Mouse (Mus musculus) effector memory CD4-positive, alpha-beta T cell, adult 5 months (primary cell): ENCODE measurements around the gene Bhlhe23. TPM values are rescaled to one million over a fixed set of nuclear protein-coding genes. Genes with fewer than 3 reads are reported as not detected.

Source experiments
- polyA plus RNA-seq: library from polyadenylated mRNA; unstranded; fragments of 100-300 nt; shearing (Covaris generic); gene quantifications from one replicate; pipeline ENCODE4 v1.2.1, GENCODE M21; 2017

Bhlhe23 gene
- not detected for polyA plus RNA-seq

GRCm38 (mm10) chr2:180776793-180777192 is at the start of gene Bhlhe23:
Gene Bhlhe23 (minus strand): TSS chr2:180776900.

GRCm38 (mm10) chr2:180724585-180725413 is 51.9 kb downstream of the Bhlhe23 start, which contains the start of gene Slc17a9:
Gene Slc17a9 (plus strand): TSS chr2:180725263.

Other genes with a start within 250 kb of the Bhlhe23 start
- gene Mrgbp, start 195.6 kb downstream of the Bhlhe23 start, polyA plus RNA-seq = 42.8 TPM
- gene Ogfr, start 187.7 kb downstream of the Bhlhe23 start, polyA plus RNA-seq = 62.9 TPM
- gene Col9a3, start 179.1 kb downstream of the Bhlhe23 start, polyA plus RNA-seq = 0.65 TPM
- gene Tcfl5, start 134.2 kb downstream of the Bhlhe23 start, polyA plus RNA-seq = not detected
- gene Dido1, start 66.9 kb downstream of the Bhlhe23 start, polyA plus RNA-seq = 37.2 TPM
- 18.7 TPM for gene Gid8, start 66.8 kb downstream of the Bhlhe23 start, polyA plus RNA-seq
- 39.4 TPM for gene Slc17a9, start 51.6 kb downstream of the Bhlhe23 start, polyA plus RNA-seq
- gene Ythdf1, start 144.0 kb upstream of the Bhlhe23 start, polyA plus RNA-seq = 84.3 TPM
- gene Birc7, start 152.1 kb upstream of the Bhlhe23 start, polyA plus RNA-seq = not detected
- gene Nkain4, start 177.8 kb upstream of the Bhlhe23 start, polyA plus RNA-seq = not detected
- 58.9 TPM for gene Arfgap1, start 190.3 kb upstream of the Bhlhe23 start, polyA plus RNA-seq
- 0.61 TPM for gene Col20a1, start 209.6 kb upstream of the Bhlhe23 start, polyA plus RNA-seq